Mouse (Mus musculus): ENCODE results near the gene Sowahb. TPM values are rescaled to one million over a fixed set of nuclear protein-coding genes. Genes with fewer than 3 reads are reported as not detected.
A peak's percentile ranks its signal among the peaks of the same experiment; 100 is the strongest.

The Sowahb gene
- polyA plus RNA-seq, 1 experiment from 2014 or later, result 0.05 TPM

GRCm38 (mm10) chr5:93000774-93001757, 43.8 kb downstream of the Sowahb start:
- no peak overlapping the region for H3K9ac ChIP-seq (ENCODE audit: low read length)
- H3K27ac ChIP-seq (ENCODE audit: low read depth, low read length), result no peak overlapping the region
- 82% methylated on average over 17 of the region's 17 CpGs for WGBS
- no peak overlapping the region for H3K4me2 ChIP-seq (ENCODE audit: low read length)
- DNase-seq (ENCODE audit: low spot score) (no peak), ATAC-seq (no peak)
- H3K36me3 ChIP-seq (ENCODE audit: control insufficient read depth, insufficient read depth, low read length), result no peaks in the 10 kb centered on the region
- no peaks in the 10 kb centered on the region for H3K4me1 ChIP-seq (ENCODE audit: control insufficient read depth, insufficient read depth, low read length)
- H3K27me3 ChIP-seq (replicated peaks; ENCODE audit: control insufficient read depth, insufficient read depth, low read length), result no peaks in the 10 kb centered on the region
- H3K9me3 ChIP-seq (replicated peaks; ENCODE audit: control insufficient read depth, low read length), result no peaks in the 10 kb centered on the region
- H3K4me3 ChIP-seq (ENCODE audit: low read depth, low read length), result no peak overlapping the region

DNA sequence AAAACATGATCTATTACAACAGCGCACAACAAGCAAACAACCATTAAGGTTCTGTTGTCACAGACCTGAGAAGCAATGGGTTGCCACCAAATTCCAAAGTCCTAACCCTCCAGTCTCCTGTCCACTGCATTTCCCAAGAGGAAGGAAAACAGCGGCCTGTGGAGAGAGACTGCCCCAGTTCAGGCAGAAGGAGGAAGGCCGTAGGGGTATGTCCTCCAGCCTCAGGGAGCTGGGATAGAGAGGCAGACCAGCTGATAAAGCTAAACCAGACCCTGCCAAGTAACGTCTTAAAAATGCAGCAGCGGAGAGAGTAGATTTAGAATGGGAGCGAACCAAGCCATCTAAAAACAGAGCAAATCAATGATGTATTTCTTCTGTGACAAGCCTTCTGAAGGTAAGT, 44.8 kb downstream of the Sowahb start:
- Histone ChIP-seq H3K4me1 (ENCODE audit: control insufficient read depth, insufficient read depth, low read length) (no peaks in the 10 kb centered on the region), H3K27me3 (replicated peaks; ENCODE audit: control insufficient read depth, insufficient read depth, low read length) (no peaks in the 10 kb centered on the region), H3K9me3 (replicated peaks; ENCODE audit: control insufficient read depth, low read length) (no peaks in the 10 kb centered on the region), H3K36me3 (ENCODE audit: control insufficient read depth, insufficient read depth, low read length) (no peaks in the 10 kb centered on the region), H3K4me2 (ENCODE audit: low read length) (no peak overlapping the region), H3K4me3 (ENCODE audit: low read depth, low read length) (no peak overlapping the region), H3K9ac (ENCODE audit: low read length) (no peak overlapping the region), H3K27ac (ENCODE audit: low read depth, low read length) (no peak overlapping the region)
- 90% methylated on average over 6 of the region's 6 CpGs for WGBS
- ATAC-seq (no peak), DNase-seq (ENCODE audit: low spot score) (no peak)

GRCm38 (mm10) chr5:92998494-92999016, 46.3 kb downstream of the Sowahb start:
- Histone ChIP-seq H3K4me3 (ENCODE audit: low read depth, low read length) (no peak overlapping the region), H3K9me3 (replicated peaks; ENCODE audit: control insufficient read depth, low read length) (no peaks in the 10 kb centered on the region), H3K27me3 (replicated peaks; ENCODE audit: control insufficient read depth, insufficient read depth, low read length) (no peaks in the 10 kb centered on the region), H3K4me1 (ENCODE audit: control insufficient read depth, insufficient read depth, low read length) (no peaks in the 10 kb centered on the region), H3K27ac (ENCODE audit: low read depth, low read length) (no peak overlapping the region), H3K9ac (ENCODE audit: low read length) (no peak overlapping the region), H3K4me2 (ENCODE audit: low read length) (no peak overlapping the region), H3K36me3 (ENCODE audit: control insufficient read depth, insufficient read depth, low read length) (no peaks in the 10 kb centered on the region)
- no peak for DNase-seq (ENCODE audit: low spot score)
- 58% methylated on average over 5 of the region's 5 CpGs for WGBS
- no peak for ATAC-seq

GRCm38 (mm10) chr5:92997428-92998120, 47.2 kb downstream of the Sowahb start:
- Histone ChIP-seq H3K9ac (ENCODE audit: low read length) (no peak overlapping the region), H3K4me2 (ENCODE audit: low read length) (no peak overlapping the region), H3K4me3 (ENCODE audit: low read depth, low read length) (no peak overlapping the region), H3K27ac (ENCODE audit: low read depth, low read length) (no peak overlapping the region), H3K4me1 (ENCODE audit: control insufficient read depth, insufficient read depth, low read length) (no peaks in the 10 kb centered on the region), H3K27me3 (replicated peaks; ENCODE audit: control insufficient read depth, insufficient read depth, low read length) (no peaks in the 10 kb centered on the region), H3K9me3 (replicated peaks; ENCODE audit: control insufficient read depth, low read length) (no peaks in the 10 kb centered on the region), H3K36me3 (ENCODE audit: control insufficient read depth, insufficient read depth, low read length) (no peaks in the 10 kb centered on the region)
- WGBS, result 56% methylated on average over 5 of the region's 5 CpGs
- ATAC-seq (no peak), DNase-seq (ENCODE audit: low spot score) (peak; percentile 4)

GRCm38 (mm10) chr5:92994861-92995260, 50.0 kb downstream of the Sowahb start:
- WGBS, result 85% methylated on average over 2 of the region's 2 CpGs
- H3K4me2 ChIP-seq (ENCODE audit: low read length), result no peak overlapping the region
- no peaks in the 10 kb centered on the region for H3K4me1 ChIP-seq (ENCODE audit: control insufficient read depth, insufficient read depth, low read length)
- H3K27ac ChIP-seq (ENCODE audit: low read depth, low read length), result no peak overlapping the region
- H3K9ac ChIP-seq (ENCODE audit: low read length), result no peak overlapping the region
- no peaks in the 10 kb centered on the region for H3K36me3 ChIP-seq (ENCODE audit: control insufficient read depth, insufficient read depth, low read length)
- H3K27me3 ChIP-seq (replicated peaks; ENCODE audit: control insufficient read depth, insufficient read depth, low read length), result no peaks in the 10 kb centered on the region
- no peaks in the 10 kb centered on the region for H3K9me3 ChIP-seq (replicated peaks; ENCODE audit: control insufficient read depth, low read length)
- ATAC-seq (no peak), DNase-seq (ENCODE audit: low spot score) (no peak)
- no peak overlapping the region for H3K4me3 ChIP-seq (ENCODE audit: low read depth, low read length)

DNA sequence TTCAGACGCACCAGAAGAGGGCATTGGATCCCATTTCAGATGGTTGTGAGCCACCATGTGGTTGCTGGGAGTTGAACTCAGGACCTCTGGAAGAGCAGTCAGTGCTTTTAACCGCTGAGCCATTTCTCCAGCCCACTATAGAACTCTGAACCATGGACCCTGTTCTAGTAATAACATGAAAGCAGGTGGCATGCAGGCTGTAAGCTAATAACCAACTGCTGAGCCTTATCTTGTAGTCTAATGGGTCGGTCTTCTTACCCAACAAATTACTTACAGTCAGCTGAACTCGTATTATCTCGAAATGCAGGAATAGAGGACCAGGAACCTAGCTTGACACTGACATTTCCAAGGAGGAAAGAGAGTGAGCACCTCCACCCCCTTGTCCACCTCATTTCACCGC, 50.5 kb downstream of the Sowahb start:
- WGBS, result 81% methylated on average over 6 of the region's 6 CpGs

DNA sequence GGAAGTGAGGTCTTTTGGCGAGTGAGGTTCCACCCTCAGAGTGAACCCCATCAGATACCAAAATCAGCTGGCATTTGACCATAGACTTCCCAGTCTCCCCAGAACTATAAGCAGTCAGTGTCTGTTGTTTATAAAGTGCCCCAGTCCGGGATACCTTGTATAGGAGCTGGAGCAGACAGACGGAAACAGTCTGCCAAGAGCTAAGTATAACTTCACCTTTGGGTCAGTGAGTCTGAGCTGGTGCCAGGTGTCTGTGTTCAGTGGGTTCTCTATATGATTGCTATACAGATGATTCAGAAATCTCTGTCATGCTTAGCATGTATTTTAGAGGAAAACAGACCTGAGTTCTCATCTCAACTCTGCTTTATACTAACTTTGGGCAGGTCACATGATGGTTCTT, 52.7 kb downstream of the Sowahb start:
- Histone ChIP-seq H3K27me3 (replicated peaks; ENCODE audit: control insufficient read depth, insufficient read depth, low read length) (no peaks in the 10 kb centered on the region), H3K27ac (ENCODE audit: low read depth, low read length) (no peak overlapping the region), H3K36me3 (ENCODE audit: control insufficient read depth, insufficient read depth, low read length) (no peaks in the 10 kb centered on the region), H3K4me2 (ENCODE audit: low read length) (no peak overlapping the region), H3K9me3 (replicated peaks; ENCODE audit: control insufficient read depth, low read length) (no peaks in the 10 kb centered on the region), H3K4me1 (ENCODE audit: control insufficient read depth, insufficient read depth, low read length) (no peaks in the 10 kb centered on the region), H3K9ac (ENCODE audit: low read length) (no peak overlapping the region), H3K4me3 (ENCODE audit: low read depth, low read length) (no peak overlapping the region)
- DNase-seq (ENCODE audit: low spot score) (no peak), ATAC-seq (no peak)
- WGBS, result 80% methylated on average over 3 of the region's 3 CpGs

More for the DNA sequence above, 50.5 kb downstream of the Sowahb start:
- H3K4me1 ChIP-seq (ENCODE audit: control insufficient read depth, insufficient read depth, low read length), result no peaks in the 10 kb centered on the region
- H3K27me3 ChIP-seq (replicated peaks; ENCODE audit: control insufficient read depth, insufficient read depth, low read length), result no peaks in the 10 kb centered on the region
- no peak overlapping the region for H3K4me2 ChIP-seq (ENCODE audit: low read length)
- H3K4me3 ChIP-seq (ENCODE audit: low read depth, low read length), result no peak overlapping the region
- H3K27ac ChIP-seq (ENCODE audit: low read depth, low read length), result no peak overlapping the region
- H3K36me3 ChIP-seq (ENCODE audit: control insufficient read depth, insufficient read depth, low read length), result no peaks in the 10 kb centered on the region
- no peaks in the 10 kb centered on the region for H3K9me3 ChIP-seq (replicated peaks; ENCODE audit: control insufficient read depth, low read length)
- ATAC-seq (no peak), DNase-seq (ENCODE audit: low spot score) (no peak)
- H3K9ac ChIP-seq (ENCODE audit: low read length), result no peak overlapping the region

Measured in forebrain, embryonic 14.5 days (tissue).